13 mouse cellular contexts compared by ENCODE assay signal in the genomic region with DNA sequence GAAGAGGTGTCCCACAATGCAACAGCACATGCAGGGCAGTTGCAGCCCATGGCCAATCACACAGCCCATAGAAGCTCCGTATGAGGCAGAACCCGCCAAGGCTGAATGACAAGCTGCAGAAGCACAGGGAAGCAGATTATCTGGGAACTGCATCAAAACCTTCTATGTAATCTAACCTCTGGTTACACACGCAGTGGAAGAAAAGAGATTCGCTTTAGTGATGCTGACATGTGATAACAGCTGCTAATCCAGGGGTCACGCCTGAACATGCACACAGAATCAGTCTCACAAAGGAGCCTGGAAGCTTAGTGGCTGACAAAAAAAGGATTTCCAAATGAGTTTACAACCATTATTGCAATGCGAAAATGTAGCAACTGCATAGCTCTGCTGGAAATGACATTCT.
DNase-seq lines count a peak whose midpoint lies in the region; ATAC-seq and TF ChIP-seq lines count a peak whose summit lies in the region.
"Had no signal": no experiment of that assay in that cellular context is flagged by ENCODE, and none has a peak within 500 bp of the region (broad histone marks: within the 10 kb centered on the region; RNA-seq: fewer than 3 reads in every experiment).

No protein-coding gene starts in this region.

- no peak overlapping the region for H3K4me2 ChIP-seq in embryonic facial prominence, embryonic 14.5 days (ENCODE audit: low read depth, low read length)
- H3K4me2 ChIP-seq in hindbrain, embryonic 11.5 days (replicated peaks; ENCODE audit: low read depth, low read length) = no peak overlapping the region
- H3K4me2 ChIP-seq in midbrain, embryonic 13.5 days (replicated peaks) = peak overlapping the region; percentile 21
- H3K4me2 ChIP-seq: heart, embryonic 12.5 days had no signal

- no peak for TF ChIP-seq CTCF in brain, embryonic 14.5 days (IDR thresholded peaks at IDR 0.05; ENCODE audit: borderline replicate concordance, extremely low read depth, insufficient read depth, insufficient read length)

- H3K9me3 ChIP-seq in embryonic facial prominence, embryonic 14.5 days (ENCODE audit: control insufficient read depth, low read length) = no peaks in the 10 kb centered on the region
- no peaks in the 10 kb centered on the region for H3K9me3 ChIP-seq in hindbrain, embryonic 11.5 days (ENCODE audit: control insufficient read depth, low read length)
- H3K9me3 ChIP-seq in midbrain, embryonic 13.5 days = no peaks in the 10 kb centered on the region
- H3K9me3 ChIP-seq: heart, embryonic 12.5 days had no signal

- ATAC-seq in embryonic facial prominence, embryonic 14.5 days (ENCODE audit: low read depth) = peak; percentile 64
- ATAC-seq in hindbrain, embryonic 11.5 days (ENCODE audit: low FRiP score) = peak; percentile 57; the same call in 1 of the 2 replicates
- ATAC-seq in midbrain, embryonic 13.5 days = peak; percentile 81

- H3K27ac ChIP-seq in embryonic facial prominence, embryonic 14.5 days (replicated peaks; ENCODE audit: low read depth, low read length) = no peak overlapping the region; the same call in 1 of the 2 replicates
- peak overlapping the region; percentile 31; the same call in 1 of the 2 replicates for H3K27ac ChIP-seq in hindbrain, embryonic 11.5 days (ENCODE audit: low read depth, low read length)
- H3K27ac ChIP-seq in midbrain, embryonic 13.5 days = peak overlapping the region; percentile 67

- no peak overlapping the region for H3K4me3 ChIP-seq in embryonic facial prominence, embryonic 14.5 days (ENCODE audit: low read depth, low read length)
- no peak overlapping the region for H3K4me3 ChIP-seq in hindbrain, embryonic 11.5 days (ENCODE audit: low read depth, low read length)
- H3K4me3 ChIP-seq in midbrain, embryonic 13.5 days (replicated peaks) = no peak overlapping the region
- H3K4me3 ChIP-seq: heart, embryonic 12.5 days; myocyte had no signal

- WGBS in embryonic facial prominence, embryonic 14.5 days = 39% methylated on average over 6 of the region's 6 CpGs
- 74% methylated on average over 6 of the region's 6 CpGs for WGBS in hindbrain, embryonic 11.5 days
- WGBS in midbrain, embryonic 13.5 days = 16% methylated on average over 6 of the region's 6 CpGs

- no peak overlapping the region for H3K9ac ChIP-seq in embryonic facial prominence, embryonic 14.5 days (ENCODE audit: low read depth, low read length)
- H3K9ac ChIP-seq in hindbrain, embryonic 11.5 days (ENCODE audit: low read depth, low read length) = no peak overlapping the region
- H3K9ac ChIP-seq in midbrain, embryonic 13.5 days (replicated peaks) = no peak overlapping the region
- H3K9ac ChIP-seq: heart, embryonic 12.5 days had no signal

- no peak for TF ChIP-seq POLR2A in brain, embryonic 14.5 days (IDR thresholded peaks at IDR 0.05; ENCODE audit: borderline replicate concordance, extremely low read depth, insufficient read depth, insufficient read length, poor library complexity, severe bottlenecking)

- peak; percentile 77 for DNase-seq in brain, embryonic 14.5 days (ENCODE audit: low read depth)
- DNase-seq in embryonic facial prominence, embryonic 14.5 days (ENCODE audit: low spot score) = peak; percentile 81
- peak; percentile 16 for DNase-seq in hindbrain, embryonic 11.5 days (ENCODE audit: low spot score)
- DNase-seq in Muller cell, postnatal 12 days (ENCODE audit: inconsistent ontology term) = no peak
- no peak for DNase-seq in lung, postnatal 25 days (ENCODE audit: low spot score)
- no peak for DNase-seq in cerebellum, adult 11-12 months
- DNase-seq: cerebellum, postnatal 36 days; lung, postnatal 14 days; retina, postnatal 1 day; thymus, postnatal 36 days had no signal

- H3K36me3 ChIP-seq in embryonic facial prominence, embryonic 14.5 days (ENCODE audit: control insufficient read depth, insufficient read depth, low read length) = peaks cover 17% of the 10 kb centered on the region; the same call in 1 of the 2 replicates
- H3K36me3 ChIP-seq in hindbrain, embryonic 11.5 days (ENCODE audit: control insufficient read depth, insufficient read depth, low read length) = no peaks in the 10 kb centered on the region
- peaks cover 5% of the 10 kb centered on the region; the same call in 1 of the 2 replicates for H3K36me3 ChIP-seq in midbrain, embryonic 13.5 days

- no peaks in the 10 kb centered on the region for H3K27me3 ChIP-seq in embryonic facial prominence, embryonic 14.5 days (replicated peaks; ENCODE audit: control insufficient read depth, insufficient read depth, low read length)
- H3K27me3 ChIP-seq in hindbrain, embryonic 11.5 days (ENCODE audit: control insufficient read depth, insufficient read depth, low read length) = no peaks in the 10 kb centered on the region
- no peaks in the 10 kb centered on the region for H3K27me3 ChIP-seq in midbrain, embryonic 13.5 days
- H3K27me3 ChIP-seq: heart, embryonic 12.5 days had no signal

- H3K4me1 ChIP-seq in embryonic facial prominence, embryonic 14.5 days (ENCODE audit: control insufficient read depth, insufficient read depth, low read length) = peaks cover 26% of the 10 kb centered on the region
- no peaks in the 10 kb centered on the region for H3K4me1 ChIP-seq in hindbrain, embryonic 11.5 days (replicated peaks; ENCODE audit: control insufficient read depth, insufficient read depth, low read length)
- peaks cover 26% of the 10 kb centered on the region for H3K4me1 ChIP-seq in midbrain, embryonic 13.5 days (replicated peaks)
- H3K4me1 ChIP-seq: heart, embryonic 12.5 days had no signal

Comparison
In these comparisons a context has a peak if more than half of its experiments do, and no peak if none do; other contexts are left out.
1. DNase-seq: peak in brain, embryonic 14.5 days (single experiment), embryonic facial prominence, embryonic 14.5 days (single experiment) and hindbrain, embryonic 11.5 days (single experiment); none in Muller cell, postnatal 12 days (single experiment), lung, postnatal 25 days (single experiment) and cerebellum, adult 11-12 months (single experiment).
2. Peak in every context shown above with its lines, with median percentiles within 50 percentile points of each other: ATAC-seq.